Mouse (Mus musculus) adrenal gland, postnatal 0 days (tissue): ENCODE measurements around the gene Hist1h2bj. TPM values are rescaled to one million over a fixed set of nuclear protein-coding genes. Genes with fewer than 3 reads are reported as not detected.

Experiments used
- microRNA-seq: library from miRNA; unstranded; fragments of <30 nt; microRNA quantifications from one replicate; pipeline ENCODE4, GENCODE M21; 2016; ENCODE audit warnings: borderline replicate concordance; ENCODE audit not compliant: insufficient number of aligned reads
- polyA plus RNA-seq: library from polyadenylated mRNA; unstranded; fragments of >200 nt; fragmentation: Nextera tagmentation; extraction: Ambion mirVana; gene quantifications from 2 replicates; pipeline ENCODE4 v1.2.1, GENCODE M21; 2015

The Hist1h2bj gene
- 2.6 and 4.8 TPM in 2 replicates for polyA plus RNA-seq

DNA sequence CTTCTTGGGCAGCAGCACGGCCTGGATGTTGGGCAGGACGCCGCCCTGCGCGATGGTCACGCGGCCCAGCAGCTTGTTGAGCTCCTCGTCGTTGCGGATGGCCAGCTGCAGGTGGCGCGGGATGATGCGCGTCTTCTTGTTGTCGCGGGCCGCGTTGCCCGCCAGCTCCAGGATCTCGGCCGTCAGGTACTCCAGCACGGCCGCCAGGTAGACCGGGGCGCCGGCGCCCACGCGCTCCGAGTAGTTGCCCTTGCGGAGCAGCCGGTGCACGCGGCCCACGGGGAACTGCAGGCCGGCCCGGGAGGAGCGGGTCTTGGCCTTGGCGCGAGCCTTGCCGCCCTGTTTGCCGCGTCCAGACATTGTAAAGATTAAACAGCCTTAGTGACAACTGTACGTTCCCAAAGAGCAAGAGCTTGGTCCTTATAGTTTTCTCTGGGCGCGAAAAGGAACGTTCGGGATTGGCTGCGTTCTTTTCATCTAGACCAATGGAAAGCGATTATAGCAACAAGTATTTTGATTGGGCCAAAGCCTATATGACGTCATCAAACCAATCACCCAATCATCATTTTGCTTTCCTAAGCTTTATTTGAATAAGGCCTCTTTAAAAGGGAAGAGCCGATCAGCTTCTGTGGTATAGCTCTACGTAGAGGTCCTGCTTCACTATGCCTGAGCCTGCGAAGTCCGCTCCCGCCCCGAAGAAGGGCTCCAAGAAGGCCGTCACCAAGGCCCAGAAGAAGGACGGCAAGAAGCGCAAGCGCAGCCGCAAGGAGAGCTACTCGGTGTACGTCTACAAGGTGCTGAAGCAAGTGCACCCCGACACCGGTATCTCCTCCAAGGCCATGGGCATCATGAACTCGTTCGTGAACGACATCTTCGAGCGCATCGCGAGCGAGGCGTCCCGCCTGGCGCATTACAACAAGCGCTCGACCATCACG lies at the start of gene Hist1h2bj, which contains the start of gene Hist1h2ag:
TSS of gene Hist1h2bj (plus strand) at position 647 of the 935 bp plus-strand sequence.
TSS of gene Hist1h2ag (minus strand) at position 377 of the 935 bp plus-strand sequence.

DNA sequence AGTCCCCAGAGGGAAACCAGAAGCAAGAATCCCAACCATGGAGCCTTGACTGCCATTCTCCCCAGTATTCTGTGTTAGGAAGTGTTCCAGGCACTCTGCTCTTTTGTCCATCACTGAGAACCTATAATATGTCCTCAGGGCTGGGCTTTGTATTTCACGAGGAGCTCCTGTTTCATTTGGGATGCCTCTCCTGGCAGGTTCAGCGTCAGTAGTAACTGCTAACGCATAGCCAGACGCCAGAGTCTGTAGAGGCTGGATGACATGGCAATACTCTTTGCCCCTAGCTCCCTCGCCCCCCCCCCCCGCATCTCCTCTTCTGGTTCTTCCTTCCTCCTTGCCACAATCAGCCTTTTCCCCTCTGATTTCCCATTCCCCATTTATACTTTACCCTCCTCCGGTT lies 33.4 kb upstream of the Hist1h2bj start, which contains the start of gene Prss16:
TSS of gene Prss16 (minus strand) at position 101 of the 400 bp plus-strand sequence.

DNA sequence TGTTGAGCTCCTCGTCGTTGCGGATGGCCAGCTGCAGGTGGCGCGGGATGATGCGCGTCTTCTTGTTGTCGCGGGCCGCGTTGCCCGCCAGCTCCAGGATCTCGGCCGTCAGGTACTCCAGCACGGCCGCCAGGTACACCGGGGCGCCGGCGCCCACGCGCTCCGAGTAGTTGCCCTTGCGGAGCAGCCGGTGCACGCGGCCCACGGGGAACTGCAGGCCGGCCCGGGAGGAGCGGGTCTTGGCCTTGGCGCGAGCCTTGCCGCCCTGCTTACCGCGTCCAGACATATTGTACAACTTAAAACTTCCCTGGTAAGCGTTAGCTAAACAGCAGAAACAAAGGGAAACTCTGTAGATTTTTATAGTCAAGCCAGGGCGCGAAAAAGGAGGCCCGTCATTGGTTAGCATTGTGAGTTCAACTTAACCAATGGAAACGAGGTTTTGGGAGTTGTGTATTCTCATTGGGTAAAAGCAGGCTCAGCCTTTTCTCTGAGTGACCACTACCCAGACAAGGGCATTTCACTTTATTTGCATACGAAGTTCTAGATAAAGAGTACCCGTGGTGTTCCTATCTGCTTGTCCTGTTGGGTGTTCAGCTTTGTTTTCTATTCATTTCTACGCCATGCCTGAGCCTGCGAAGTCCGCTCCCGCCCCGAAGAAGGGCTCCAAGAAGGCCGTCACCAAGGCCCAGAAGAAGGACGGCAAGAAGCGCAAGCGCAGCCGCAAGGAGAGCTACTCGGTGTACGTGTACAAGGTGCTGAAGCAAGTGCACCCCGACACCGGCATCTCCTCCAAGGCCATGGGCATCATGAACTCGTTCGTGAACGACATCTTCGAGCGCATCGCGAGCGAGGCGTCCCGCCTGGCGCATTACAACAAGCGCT lies 7.5 kb upstream of the Hist1h2bj start, which contains the start of the genes Hist1h2ah and Hist1h2bk:
TSS of gene Hist1h2ah (minus strand) at position 302 of the 882 bp plus-strand sequence.
TSS of gene Hist1h2bk (plus strand) at position 604 of the 882 bp plus-strand sequence.

DNA sequence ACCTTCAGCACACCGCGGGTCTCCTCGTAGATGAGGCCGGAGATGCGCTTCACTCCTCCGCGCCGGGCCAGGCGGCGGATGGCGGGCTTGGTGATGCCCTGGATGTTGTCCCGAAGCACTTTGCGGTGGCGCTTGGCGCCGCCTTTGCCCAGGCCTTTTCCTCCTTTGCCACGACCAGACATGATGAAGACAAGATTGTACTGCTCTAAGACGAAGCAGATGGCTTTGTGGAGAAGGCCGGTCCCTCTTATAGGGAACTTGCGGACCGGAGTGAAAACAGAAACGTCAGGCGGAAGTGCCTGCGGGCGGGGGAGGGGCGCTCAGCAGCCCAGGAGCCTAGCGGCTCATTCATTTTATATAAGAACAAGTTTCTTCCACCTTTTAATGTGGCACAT lies 1.9 kb upstream of the Hist1h2bj start, which contains the start of gene Hist1h4i:
TSS of gene Hist1h4i (minus strand) at position 221 of the 395 bp plus-strand sequence.

DNA sequence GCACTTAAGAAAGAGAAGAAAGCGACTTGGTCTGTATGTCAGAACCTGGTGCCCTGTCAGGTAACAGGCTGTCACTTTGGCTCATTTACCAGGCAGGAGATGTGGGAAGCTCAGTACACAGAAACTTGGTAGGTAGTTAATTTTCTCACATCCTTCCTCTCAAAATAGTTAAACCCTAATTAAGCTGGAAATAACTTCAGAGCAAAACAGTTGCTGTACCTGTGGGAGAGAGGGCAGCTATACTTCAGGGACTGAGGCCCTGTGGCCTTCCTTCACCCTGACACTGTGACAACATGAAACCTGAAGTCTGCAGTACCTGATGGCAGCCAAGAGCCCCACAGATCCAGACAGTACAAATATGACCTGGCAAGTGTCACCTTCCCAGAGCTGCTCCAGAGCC lies 41.1 kb downstream of the Hist1h2bj start, which contains the start of gene Vmn1r188:
TSS of gene Vmn1r188 (plus strand) at position 301 of the 400 bp plus-strand sequence.

Small RNAs within 50 kb of the gene (microRNA-seq; reads per million reads assigned to microRNA genes)
- gene Gm26300 (not detected), gene Gm44390 (not detected), gene Gm44486 (not detected)

Other genes starting within 250 kb of the Hist1h2bj start
- 1.4 and 6.7 TPM in 2 replicates for gene Hist1h2bq, start 233.0 kb upstream of the Hist1h2bj start, polyA plus RNA-seq
- 2.0 TPM in 1 of 2 replicates, not detected in the other for gene Hist1h2ao, start 232.7 kb upstream of the Hist1h2bj start, polyA plus RNA-seq
- not detected in 2 replicates for gene Hist1h4m, start 231.5 kb upstream of the Hist1h2bj start, polyA plus RNA-seq
- 5.7 and 5.9 TPM in 2 replicates for gene Hist1h4n, start 211.0 kb upstream of the Hist1h2bj start, polyA plus RNA-seq
- gene Hist1h2ap, start 209.7 kb upstream of the Hist1h2bj start, polyA plus RNA-seq: 2,226 and 3,319 TPM in 2 replicates
- gene Hist1h2br, start 209.5 kb upstream of the Hist1h2bj start, polyA plus RNA-seq: 1.6 and 7.1 TPM in 2 replicates
- gene Zfp184, start 98.1 kb upstream of the Hist1h2bj start, polyA plus RNA-seq: 3.3 and 5.1 TPM in 2 replicates
- gene Pom121l2, start 62.0 kb upstream of the Hist1h2bj start, polyA plus RNA-seq: not detected in 2 replicates
- 0.69 and 0.87 TPM in 2 replicates for gene Prss16, start 33.5 kb upstream of the Hist1h2bj start, polyA plus RNA-seq
- 4.4 TPM in 1 of 2 replicates, not detected in the other for gene Hist1h2ah, start 7.6 kb upstream of the Hist1h2bj start, polyA plus RNA-seq
- gene Hist1h2bk, start 7.3 kb upstream of the Hist1h2bj start, polyA plus RNA-seq: 2.2 TPM in 2 replicates
- 13.6 and 16.5 TPM in 2 replicates for gene Hist1h4i, start 1.9 kb upstream of the Hist1h2bj start, polyA plus RNA-seq
- gene Hist1h2ag, start 270 bp upstream of the Hist1h2bj start, polyA plus RNA-seq: 8.9 and 16.4 TPM in 2 replicates
- gene Vmn1r188, start 41.2 kb downstream of the Hist1h2bj start, polyA plus RNA-seq: not detected in 2 replicates
- not detected in 2 replicates for gene Vmn1r189, start 62.6 kb downstream of the Hist1h2bj start, polyA plus RNA-seq
- not detected in 2 replicates for gene Vmn1r191, start 140.8 kb downstream of the Hist1h2bj start, polyA plus RNA-seq
- not detected in 2 replicates for gene Vmn1r192, start 147.9 kb downstream of the Hist1h2bj start, polyA plus RNA-seq
- not detected in 2 replicates for gene Vmn1r193, start 179.9 kb downstream of the Hist1h2bj start, polyA plus RNA-seq
- gene Vmn1r194, start 201.0 kb downstream of the Hist1h2bj start, polyA plus RNA-seq: not detected in 2 replicates
- not detected in 2 replicates for gene Vmn1r195, start 227.3 kb downstream of the Hist1h2bj start, polyA plus RNA-seq
- not detected in 2 replicates for gene Vmn1r196, start 246.7 kb downstream of the Hist1h2bj start, polyA plus RNA-seq